Mouse (Mus musculus) ES-E14 (cell line): ENCODE measurements around the gene Usp35. TPM values are rescaled to one million over a fixed set of nuclear protein-coding genes. Genes with fewer than 3 reads are reported as not detected.
A peak's percentile ranks its signal among the peaks of the same experiment; 100 is the strongest.

Source experiments
- DNase-seq: peaks from one replicate; pipeline ENCODE4 v3.0.0-alpha.2; 2013; ENCODE audit warnings: low read depth, low spot score
- H3K27ac ChIP-seq: 2 replicates; pipeline ENCODE4 v1.5.1; 2012; ENCODE audit warnings: low read depth, mild to moderate bottlenecking, low read length, moderate library complexity, mixed read lengths; ENCODE audit not compliant: poor library complexity, insufficient read depth, severe bottlenecking
- H3K36me3 ChIP-seq: 2 replicates; pipeline ENCODE4 v1.6.1; 2012; ENCODE audit warnings: mild to moderate bottlenecking, low read length, moderate library complexity, mixed read lengths; ENCODE audit not compliant: control insufficient read depth, poor library complexity, insufficient read depth, severe bottlenecking
- H3K4me1 ChIP-seq, 2 experiments: fragments of 150-350 bp in 1 of 2; sonication (generic) in 1 of 2; 2 replicates each; pipeline ENCODE4 v1.6.1; 2012; ENCODE audit warnings: low read length in 2 of 2, mild to moderate bottlenecking in 1 of 2, mixed read lengths in 1 of 2; ENCODE audit not compliant: control insufficient read depth in 2 of 2, insufficient read depth in 2 of 2, poor library complexity in 1 of 2
- H3K4me3 ChIP-seq, 2 experiments: fragments of 150-350 bp in 1 of 2; sonication (generic) in 1 of 2; 2 replicates each; pipeline ENCODE4 v1.5.1; 2012; ENCODE audit warnings: low read length in 2 of 2, low read depth in 1 of 2, mild to moderate bottlenecking in 1 of 2, mixed read lengths in 1 of 2; ENCODE audit not compliant: insufficient read depth in 1 of 2, poor library complexity in 1 of 2, severe bottlenecking in 1 of 2
- H3K9ac ChIP-seq: 2 replicates; pipeline ENCODE4 v1.6.1; 2012; ENCODE audit warnings: low read depth, mild to moderate bottlenecking, low read length, mixed read lengths; ENCODE audit not compliant: poor library complexity, insufficient read depth, severe bottlenecking
- H3K9me3 ChIP-seq: fragments of 150-350 bp; sonication (generic); 2 replicates; pipeline ENCODE4 v1.6.1; 2012; ENCODE audit warnings: low read depth, mild to moderate bottlenecking, low read length; ENCODE audit not compliant: control insufficient read depth, insufficient read depth
- CHD2 ChIP-seq: IDR thresholded peaks from 2 replicates; pipeline ENCODE4 v1.6.1; 2014; ENCODE audit warnings: mild to moderate bottlenecking, low read depth, low read length, inconsistent platforms
- HCFC1 ChIP-seq: IDR thresholded peaks from 2 replicates; pipeline ENCODE4 v1.6.1; 2012; ENCODE audit warnings: low read length, inconsistent platforms, borderline replicate concordance; ENCODE audit not compliant: insufficient read depth
- MAFK ChIP-seq: IDR thresholded peaks from 2 replicates; pipeline ENCODE4 v1.6.1; 2014; ENCODE audit warnings: mild to moderate bottlenecking, low read depth, low read length, inconsistent platforms; ENCODE audit not compliant: insufficient read depth
- ZC3H11A ChIP-seq: IDR thresholded peaks from 2 replicates; pipeline ENCODE4 v1.6.1; 2012; ENCODE audit warnings: low read depth, mild to moderate bottlenecking, inconsistent platforms, low read length, borderline replicate concordance
- ZNF384 ChIP-seq: IDR thresholded peaks from 2 replicates; pipeline ENCODE4 v1.6.1; 2012; ENCODE audit warnings: low read depth, low read length, inconsistent platforms
- in situ Hi-C, 2 experiments: fragments of 600-800 bp; cut with MboI; formaldehyde crosslinking; loops; one replicate each; pipeline ENCODE4 v1.15.1; 2025; ENCODE audit warnings: low sequenced_read_pairs in 2 of 2, inconsistent platforms in 1 of 2; ENCODE audit not compliant: unreplicated experiment in 2 of 2
- total RNA-seq: library from RNA; depleted of rRNA; stranded (reverse); fragments of 300-350 nt; gene quantifications from 2 replicates; pipeline ENCODE4 v1.2.3, GENCODE M21; 2012; rRNA removed

Gene Usp35
- 5.8 and 10.3 TPM in 2 replicates for total RNA-seq

- Histone ChIP-seq H3K9me3 (no peaks in the 10 kb centered on the region), H3K9ac (peak within 1 kb of the TSS; percentile 73), H3K36me3 (no peaks in the 10 kb centered on the region), H3K4me3 (peak within 1 kb of the TSS; percentile 89 to 95), H3K27ac (peak within 1 kb of the TSS; percentile 14; the same call in 1 of the 2 replicates), H3K4me1 (peaks cover 0 to 16% of the 10 kb centered on the region in 2 experiments; a peak in 1 of 4 replicates)
- in situ Hi-C loops: no loop called here
- peak; percentile 90 for DNase-seq
- TF ChIP-seq HCFC1 (peak; percentile 96), MAFK (no peak)
Observed at GRCm38 (mm10) chr7:97331726-97332666, at the start of gene Usp35, which contains the start of gene Kctd21. Gene Usp35 (minus strand): TSS chr7:97332020. Gene Kctd21 (plus strand): TSS chr7:97332327.

DNA sequence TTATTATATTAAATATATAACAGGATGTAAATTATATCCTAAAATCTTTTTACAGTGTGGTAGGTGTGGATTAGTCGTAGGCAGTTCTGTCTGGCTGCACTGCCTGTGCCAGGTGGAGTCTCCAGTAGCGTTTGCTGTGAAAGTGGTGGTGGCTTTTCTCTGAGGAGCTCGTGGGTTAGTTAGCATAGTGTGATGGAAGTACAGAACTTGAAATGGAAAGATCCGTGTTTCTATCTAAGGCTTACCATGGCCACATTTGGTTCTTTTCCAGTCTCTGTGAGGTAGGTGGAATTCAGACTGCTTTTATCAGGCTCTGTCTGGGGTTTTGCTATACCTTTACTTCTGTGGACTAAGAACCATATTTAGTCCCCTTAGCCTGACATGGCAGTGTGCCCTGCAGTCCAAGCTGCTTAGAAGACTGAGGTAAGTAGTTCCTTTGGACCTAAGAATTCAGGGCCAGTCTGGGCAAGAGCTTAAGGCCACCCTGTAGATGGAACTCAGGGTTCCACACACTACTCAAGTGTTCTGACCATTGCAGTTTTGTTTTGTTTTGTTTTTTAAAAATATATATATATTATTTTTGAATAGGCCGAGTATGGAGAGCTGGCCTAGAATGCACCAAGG lies 48.8 kb upstream of the Usp35 start:
- H3K9me3 ChIP-seq: no peaks in the 10 kb centered on the region
- no peak for DNase-seq
- TF ChIP-seq MAFK: no peak
- TF ChIP-seq CHD2: no peak
- H3K27ac ChIP-seq: no peak overlapping the region
- peaks cover 0 to 4% of the 10 kb centered on the region in 2 experiments; a peak in 1 of 4 replicates for H3K4me1 ChIP-seq
- H3K4me3 ChIP-seq: no peak overlapping the region
- peaks cover 6% of the 10 kb centered on the region; the same call in 1 of the 2 replicates for H3K36me3 ChIP-seq
- in situ Hi-C loops: no loop called here
- H3K9ac ChIP-seq: no peak overlapping the region

DNA sequence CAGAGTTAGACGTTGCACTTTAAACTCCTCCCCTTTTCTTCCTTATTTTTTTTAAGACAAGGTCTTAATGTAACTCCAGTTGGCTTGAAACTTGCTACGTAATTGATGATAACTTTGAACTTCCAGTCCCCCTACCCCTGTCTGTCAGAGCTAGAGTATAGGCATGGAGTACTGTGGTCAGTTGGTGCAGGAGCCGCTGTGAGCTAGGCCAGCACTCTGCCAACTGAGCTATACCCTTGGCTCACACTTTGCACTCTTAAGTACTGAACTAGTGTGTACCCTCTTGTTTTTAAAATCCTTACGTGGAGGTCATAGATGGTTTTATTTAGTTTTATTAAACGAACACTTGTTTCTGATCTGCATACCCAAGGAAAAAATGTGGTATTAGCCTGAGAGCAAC lies 47.5 kb upstream of the Usp35 start:
- H3K9me3 ChIP-seq: no peaks in the 10 kb centered on the region
- H3K4me3 ChIP-seq: no peak overlapping the region
- in situ Hi-C loops: no loop called here
- DNase-seq: no peak
- no peak overlapping the region for H3K9ac ChIP-seq
- TF ChIP-seq MAFK (no peak), HCFC1 (no peak), CHD2 (no peak), ZC3H11A (no peak)
- no peak overlapping the region for H3K27ac ChIP-seq
- H3K4me1 ChIP-seq: peaks cover 0 to 4% of the 10 kb centered on the region in 2 experiments; a peak in 1 of 4 replicates
- H3K36me3 ChIP-seq: peaks cover 7% of the 10 kb centered on the region; the same call in 1 of the 2 replicates

GRCm38 (mm10) chr7:97375906-97376305 lies 44.1 kb upstream of the Usp35 start:
- in situ Hi-C loops: no loop called here

More at GRCm38 (mm10) chr7:97375906-97376305, 44.1 kb upstream of the Usp35 start:
- no peak for TF ChIP-seq ZC3H11A
- TF ChIP-seq ZNF384: no peak
- TF ChIP-seq MAFK: no peak
- TF ChIP-seq CHD2: no peak
- no peak for TF ChIP-seq HCFC1
- H3K27ac ChIP-seq: no peak overlapping the region
- H3K4me3 ChIP-seq: no peak overlapping the region
- no peaks in the 10 kb centered on the region for H3K9me3 ChIP-seq
- peaks cover 0 to 5% of the 10 kb centered on the region in 2 experiments; a peak in 1 of 4 replicates for H3K4me1 ChIP-seq
- peaks cover 4% of the 10 kb centered on the region; the same call in 1 of the 2 replicates for H3K36me3 ChIP-seq
- H3K9ac ChIP-seq: no peak overlapping the region
- DNase-seq: no peak
